Mouse (Mus musculus): ENCODE data around the gene Nfatc3.
"Not testable (repeated sequence)": the region's sequence is repeated elsewhere in the genome, so short reads cannot be mapped to it uniquely, and the experiment has no call there.

Nfatc3 gene

DNA sequence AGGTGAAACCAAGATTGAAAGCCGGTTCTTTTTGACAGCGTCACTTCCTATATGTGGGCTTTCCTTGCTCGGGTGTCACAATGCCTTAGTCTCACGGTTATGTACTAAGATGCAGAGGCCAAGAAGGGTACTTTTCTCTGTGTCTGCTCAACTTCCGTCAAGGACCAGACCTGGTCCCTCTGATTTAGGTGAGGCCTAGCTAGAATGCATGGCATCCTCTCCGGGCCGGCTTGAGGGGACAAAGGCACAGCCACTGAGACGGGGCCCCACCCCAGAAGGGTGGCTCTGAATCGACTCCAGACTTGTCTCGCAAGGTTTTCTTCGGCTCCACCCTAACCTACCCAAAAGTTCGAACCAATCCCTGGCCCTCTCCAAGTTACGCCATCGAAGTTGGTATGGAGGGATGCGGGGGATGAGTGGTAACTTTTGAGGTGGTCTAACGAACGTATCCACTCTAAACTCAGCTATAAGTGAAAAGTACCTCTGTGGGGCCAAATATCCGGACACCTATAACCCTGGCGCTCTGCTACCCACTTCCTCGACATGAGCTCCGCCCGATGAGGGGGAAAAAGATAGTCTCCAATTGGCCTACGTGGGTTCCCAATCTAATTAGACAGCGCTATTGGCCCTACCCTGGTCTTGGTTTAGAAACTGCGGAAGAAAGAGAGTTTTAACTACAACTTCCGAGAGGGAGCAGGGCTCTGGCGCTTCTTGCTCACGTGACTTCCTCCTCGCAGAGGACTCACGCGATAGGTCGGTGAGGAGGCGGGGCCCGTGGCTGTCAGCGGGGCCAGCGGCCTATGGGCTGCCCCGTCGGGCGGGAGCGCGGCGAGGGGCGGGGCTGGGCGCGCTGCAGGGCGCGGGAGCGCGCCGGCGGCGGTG is at the start of gene Nfatc3:
Gene Nfatc3 (plus strand): TSS at position 110 of the 882 bp plus-strand sequence.
- DNase-seq (ENCODE audit: low read depth, low spot score): peak; percentile 97

DNA sequence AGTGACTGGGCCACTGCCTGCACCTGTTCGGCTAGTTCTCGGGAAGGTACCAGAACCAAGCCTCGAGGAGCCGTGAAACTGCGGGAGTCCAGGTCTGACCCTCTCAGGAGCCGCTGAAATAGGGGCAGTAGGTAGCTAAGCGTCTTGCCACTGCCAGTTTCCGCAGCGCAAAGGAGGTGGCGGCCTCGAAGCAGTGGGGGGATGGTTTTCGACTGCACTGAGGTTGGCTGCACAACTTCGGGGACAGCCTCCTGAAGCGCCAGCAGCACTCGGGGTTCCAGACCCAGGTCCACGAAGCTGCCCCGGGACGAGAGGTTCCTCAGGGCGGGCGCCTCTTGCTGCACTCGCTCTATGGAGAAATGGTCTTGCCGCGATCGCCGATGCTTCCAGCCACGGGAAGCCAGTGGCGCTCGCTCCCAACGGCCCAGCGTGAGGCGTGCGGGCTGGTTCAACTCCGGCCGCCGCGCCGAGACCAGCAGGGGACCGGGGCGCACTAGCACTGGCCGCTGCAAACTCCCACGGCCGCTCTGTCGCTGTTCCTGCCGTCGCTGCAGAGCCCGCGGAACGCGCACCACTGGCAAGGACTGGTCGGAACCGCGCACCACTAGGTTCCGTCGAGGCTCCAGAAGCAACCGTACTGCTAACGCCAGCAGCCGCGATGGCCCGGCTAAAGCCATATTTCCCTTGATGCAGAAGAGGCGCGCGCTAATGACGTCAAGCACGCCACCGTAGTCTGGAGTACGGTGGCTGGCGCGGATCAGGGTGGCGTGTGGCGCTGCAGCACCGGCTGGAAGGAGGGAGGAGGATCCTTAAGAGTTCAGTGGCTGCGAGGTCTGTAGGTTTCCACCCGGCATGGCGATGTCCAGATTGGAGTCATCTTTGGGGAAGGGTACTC is 47.6 kb upstream of the Nfatc3 start:
- peak; percentile 94 for DNase-seq (ENCODE audit: low read depth, low spot score)

DNA sequence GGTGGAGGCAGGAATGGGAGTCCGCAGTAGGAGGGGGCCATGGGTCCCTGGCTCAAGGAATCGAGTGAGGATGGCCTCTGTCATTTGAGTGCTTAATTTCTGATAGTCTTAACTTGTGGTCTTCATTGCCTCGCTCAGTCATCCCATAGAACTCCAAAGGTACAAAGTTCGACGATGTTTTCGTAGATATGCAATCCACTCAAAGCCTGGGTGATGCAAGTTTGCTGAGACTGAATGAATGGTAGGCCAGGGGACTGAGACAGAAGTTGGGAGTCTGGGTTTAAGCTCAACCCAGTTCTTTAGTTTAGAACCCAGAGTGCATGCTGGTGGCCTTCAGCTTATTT is 47.0 kb upstream of the Nfatc3 start, which contains the start of gene Ddx28:
Gene Ddx28 (minus strand): TSS at position 240 of the 344 bp plus-strand sequence.
- no peak for DNase-seq (ENCODE audit: low read depth, low spot score)

DNA sequence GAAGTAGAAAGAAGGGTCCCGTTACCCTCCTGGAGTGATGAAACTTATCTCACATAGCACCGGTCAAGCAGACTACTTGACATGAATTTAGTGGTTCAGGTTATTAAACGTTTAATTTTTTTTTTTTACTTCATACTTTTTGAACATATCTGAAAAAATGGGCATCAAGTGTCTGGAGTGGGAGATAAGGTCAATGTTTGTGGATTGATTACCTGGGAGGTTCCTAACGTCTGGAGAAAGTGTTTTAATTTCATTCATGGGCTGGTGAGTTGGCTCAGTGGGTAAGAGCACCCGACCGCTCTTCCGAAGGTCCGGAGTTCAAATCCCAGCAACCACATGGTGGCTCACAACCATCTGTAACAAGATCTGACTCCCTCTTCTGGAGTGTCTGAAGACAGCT is 46.4 kb upstream of the Nfatc3 start:
- not testable (repeated sequence) for DNase-seq (ENCODE audit: low read depth, low spot score)

DNA sequence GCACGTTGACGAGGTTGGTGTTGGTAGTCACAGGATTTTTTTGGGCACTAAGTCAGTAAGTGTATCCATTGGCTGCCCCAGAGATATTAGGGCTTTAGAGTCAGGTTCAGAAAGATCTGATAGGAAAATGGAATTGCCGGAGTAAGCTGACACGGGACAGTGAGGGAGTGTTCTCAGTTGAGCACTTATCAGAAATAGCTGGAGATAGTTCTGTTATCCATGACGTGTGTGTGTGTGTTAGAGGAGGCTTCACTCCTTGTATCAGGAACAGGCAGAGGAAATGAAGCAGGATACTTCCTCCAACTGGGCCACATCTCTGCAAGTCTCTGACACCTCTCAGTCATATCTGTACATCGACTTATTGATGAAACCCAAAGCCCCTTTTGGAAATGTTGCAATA is 42.4 kb upstream of the Nfatc3 start:
- DNase-seq (ENCODE audit: low read depth, low spot score): no peak

DNA sequence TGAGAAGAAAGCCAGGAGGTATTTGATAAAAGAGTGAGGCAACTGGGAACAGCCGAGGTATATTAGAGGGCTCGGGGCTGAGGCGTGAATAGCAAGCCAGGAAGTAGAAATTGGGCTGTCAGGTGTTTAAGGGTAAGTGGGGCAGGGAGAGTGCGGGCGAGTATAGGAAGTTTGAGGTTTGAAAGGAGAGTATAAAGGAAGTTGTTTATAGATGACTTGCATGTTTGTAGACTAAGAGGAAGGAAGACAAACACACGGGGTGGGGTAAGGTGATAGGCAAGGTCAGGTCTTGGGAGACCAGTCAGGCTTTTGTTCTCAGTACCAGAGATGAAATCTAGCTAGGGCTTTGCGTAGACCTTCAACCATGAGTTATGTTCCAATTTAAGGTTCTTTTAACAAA is 41.5 kb upstream of the Nfatc3 start:
- no peak for DNase-seq (ENCODE audit: low read depth, low spot score)

DNA sequence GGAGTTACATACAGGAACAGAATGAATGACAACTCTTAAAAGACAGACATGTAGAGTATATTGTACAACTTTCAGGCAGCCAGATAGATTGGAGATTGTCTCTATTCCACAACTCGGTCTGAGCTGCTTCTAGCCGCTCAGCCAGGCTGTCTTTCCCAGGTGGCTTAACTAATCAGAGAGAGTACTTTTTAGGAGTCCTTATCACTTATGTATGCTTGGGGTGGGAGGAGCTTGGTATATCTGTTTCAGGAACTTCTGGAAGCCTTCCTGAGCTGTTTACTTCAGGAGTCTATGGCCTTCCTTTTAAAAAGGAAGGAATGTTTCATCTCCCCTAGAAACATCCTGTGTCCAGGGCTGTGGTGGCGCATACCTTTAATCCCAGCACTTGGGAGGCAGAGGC is 40.6 kb upstream of the Nfatc3 start:
- DNase-seq (ENCODE audit: low read depth, low spot score): no peak

DNA sequence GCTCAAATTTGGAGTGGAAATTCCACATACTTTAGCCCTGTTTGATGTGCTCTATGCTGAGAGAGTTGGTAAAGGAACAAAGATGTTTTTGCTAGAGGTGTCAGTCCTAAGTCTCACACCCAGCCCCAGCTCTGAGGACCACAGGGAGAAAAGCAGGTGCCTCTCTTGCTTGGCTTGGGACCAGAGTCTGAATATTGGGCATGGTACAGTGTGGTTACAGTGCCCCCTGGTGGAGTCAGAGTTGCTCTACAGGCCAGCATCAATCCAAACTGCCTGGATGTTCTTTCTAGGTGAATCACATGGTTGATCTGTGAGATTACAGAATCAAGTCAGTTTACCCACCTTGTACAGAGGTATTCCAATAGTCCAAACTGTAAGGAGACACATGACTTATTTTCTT is 36.2 kb upstream of the Nfatc3 start:
- DNase-seq (ENCODE audit: low read depth, low spot score): peak; percentile 79

DNA sequence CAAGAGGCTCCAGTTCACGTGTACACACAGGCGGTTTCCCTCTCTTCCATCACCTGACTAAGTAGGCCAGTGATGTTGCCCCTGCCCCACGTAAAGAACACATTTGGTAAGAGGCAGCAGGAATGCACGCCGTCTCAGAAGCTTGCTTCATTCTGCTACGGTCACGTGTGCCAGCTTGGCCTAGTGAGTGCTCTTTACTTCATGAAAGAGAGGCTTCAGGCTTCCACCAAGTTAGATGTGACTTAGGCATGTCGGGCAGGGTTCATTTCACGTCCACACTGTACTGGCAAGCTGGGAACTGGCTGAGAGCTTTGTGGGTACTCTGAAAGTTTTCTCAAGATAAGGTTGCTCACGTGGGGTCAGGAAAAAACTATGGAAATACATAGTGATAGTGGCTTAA is 19.9 kb upstream of the Nfatc3 start:
- DNase-seq (ENCODE audit: low read depth, low spot score): no peak

DNA sequence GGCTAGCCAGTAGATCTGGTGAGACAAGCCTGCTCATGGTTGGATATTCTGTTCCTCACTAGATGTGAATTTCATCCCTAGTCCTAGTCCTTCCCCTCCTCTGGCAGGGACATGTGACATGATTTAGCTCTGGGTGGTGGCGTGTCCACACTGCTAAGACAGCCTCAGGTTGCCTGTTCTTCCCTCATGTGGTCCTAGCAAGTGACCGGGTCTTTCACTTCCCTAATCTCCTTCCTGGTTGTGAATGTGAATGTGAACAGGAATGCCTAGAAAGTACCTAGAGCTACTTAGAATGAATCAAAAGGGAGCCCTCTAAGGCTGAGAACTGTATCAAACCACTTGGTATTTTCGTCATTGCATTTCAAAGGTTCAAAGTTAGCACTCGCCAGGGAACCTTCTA is 19.0 kb upstream of the Nfatc3 start:
- no peak for DNase-seq (ENCODE audit: low read depth, low spot score)

DNA sequence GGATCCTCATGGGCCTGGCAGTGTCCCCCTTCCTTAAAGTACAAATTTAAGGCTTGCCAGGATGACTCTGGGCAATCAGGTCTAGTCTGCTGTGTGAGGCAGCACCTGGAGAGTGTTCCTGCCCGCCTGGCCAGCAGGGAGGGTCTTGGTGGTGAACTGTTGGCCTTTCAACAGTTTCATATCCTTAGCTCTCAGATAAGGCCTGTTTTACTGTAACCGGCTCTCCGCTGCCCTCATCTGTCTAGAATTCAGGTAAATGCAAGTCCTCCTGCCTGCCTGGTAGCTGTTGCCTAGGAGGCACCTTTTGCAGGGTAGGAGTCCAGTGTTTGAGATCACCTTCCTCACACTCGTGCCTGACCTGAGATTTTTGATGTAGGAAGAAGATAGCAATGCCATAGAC is 18.4 kb upstream of the Nfatc3 start:
- no peak for DNase-seq (ENCODE audit: low read depth, low spot score)

DNA sequence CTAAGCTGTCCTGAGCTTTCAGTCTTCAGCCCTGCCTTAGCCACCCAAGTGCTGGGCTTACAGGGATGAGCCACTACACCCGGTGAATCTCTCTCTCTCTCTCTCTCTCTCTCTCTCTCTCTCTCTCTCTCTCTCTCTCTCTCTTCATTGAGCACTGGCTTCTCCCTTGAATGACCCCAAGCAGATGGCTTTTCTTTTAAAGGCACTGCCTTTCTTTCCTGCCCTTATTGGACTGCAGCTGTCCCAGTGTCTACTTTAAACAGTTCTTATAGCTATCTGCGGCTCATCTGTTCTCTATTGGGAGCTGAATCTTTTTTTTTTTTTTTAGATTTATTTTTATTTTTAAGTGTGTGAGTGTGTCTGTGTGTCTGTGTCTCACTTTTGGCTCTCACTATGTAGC is 15.6 kb upstream of the Nfatc3 start:
- DNase-seq (ENCODE audit: low read depth, low spot score): no peak

DNA sequence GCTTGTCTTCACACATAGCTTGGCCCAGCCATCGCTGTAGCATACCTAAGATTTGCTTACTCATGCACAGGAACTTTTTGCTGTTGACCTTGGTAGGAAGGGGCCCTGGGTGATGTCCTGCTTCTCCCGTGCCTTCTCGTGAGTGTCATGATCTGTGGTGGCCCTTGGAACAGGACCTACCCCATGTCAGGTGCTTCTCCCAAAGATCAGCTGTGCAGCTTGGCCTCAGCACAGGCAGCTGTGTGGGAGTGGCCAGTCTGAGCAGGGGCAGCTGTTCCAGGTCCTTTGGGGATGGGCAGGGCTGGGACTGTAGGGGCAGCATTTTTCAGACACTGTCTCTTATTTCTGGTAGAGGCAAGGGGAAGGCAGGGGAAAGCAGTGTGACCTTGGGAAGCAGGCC is 14.5 kb upstream of the Nfatc3 start:
- DNase-seq (ENCODE audit: low read depth, low spot score): peak; percentile 27

DNA sequence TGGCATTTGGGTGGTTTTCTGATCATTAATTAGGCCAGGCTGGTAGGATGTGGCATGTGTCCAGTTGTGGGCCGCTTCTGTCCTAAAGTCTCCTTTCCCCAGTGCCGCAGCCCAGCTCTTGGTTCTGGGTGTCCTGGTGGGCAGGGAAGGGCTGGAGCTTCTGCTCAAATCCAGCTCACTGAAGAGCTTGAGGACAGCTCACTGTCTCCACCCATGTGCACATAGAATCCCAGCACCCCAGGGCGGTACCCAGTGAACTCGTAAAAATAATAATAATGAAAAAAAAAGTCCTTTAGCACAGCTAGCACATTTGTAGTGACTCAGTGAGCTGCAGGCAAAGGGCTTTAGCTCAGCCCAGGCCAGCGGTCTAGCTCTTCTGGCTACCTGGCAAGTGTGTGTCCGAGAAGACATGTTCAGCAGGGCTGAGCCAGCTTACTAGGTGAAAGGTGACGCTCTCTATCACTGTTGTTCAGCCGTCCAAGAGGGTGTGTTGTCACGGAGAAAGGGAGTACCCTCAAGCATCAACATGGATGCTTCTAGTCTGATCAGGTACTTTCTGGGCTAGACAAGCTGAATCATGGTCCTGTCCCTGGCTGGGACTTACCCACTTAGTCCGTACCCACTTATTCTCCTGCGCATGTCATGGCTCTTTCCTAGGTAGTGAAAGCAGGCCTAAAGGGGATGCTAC is 11.6 kb upstream of the Nfatc3 start:
- no peak for DNase-seq (ENCODE audit: low read depth, low spot score)

DNA sequence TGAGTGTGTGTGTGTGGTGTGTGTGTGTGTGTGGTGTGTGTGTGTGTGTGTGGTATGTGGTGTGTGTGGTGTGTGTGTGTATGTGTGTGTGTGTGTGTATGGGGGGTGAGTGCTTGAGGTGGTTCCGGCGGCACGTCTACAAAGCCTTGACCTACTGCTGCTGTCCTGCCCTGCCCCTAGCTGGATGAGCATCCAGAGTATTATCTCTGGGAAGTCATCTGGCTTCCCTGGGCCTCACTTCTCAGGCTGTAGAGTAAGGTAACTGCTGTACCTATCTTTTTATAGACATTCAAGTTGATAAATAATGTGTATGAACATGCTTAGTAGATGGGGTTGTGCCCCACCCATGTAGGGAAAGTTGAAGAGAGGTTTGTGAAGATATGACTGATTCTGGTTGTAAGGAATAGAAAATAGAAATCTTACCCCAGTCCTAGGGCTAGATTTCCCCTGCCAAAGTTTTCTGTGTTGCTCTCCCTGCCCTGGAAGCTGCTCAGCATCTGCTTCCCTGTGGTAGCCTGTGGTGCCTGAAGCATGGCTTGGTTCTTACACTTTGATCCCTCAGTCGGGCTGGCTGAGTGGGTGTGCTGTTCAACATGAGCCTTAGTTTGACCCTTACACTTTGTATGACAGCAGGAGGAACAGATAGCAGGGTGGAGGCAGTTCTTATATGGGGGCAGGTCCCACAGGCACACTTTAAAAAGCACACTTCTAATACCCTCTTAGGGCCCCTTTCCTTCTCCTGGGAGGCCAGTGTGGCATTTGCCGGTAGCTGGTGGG is 10.6 kb upstream of the Nfatc3 start:
- no peak for DNase-seq (ENCODE audit: low read depth, low spot score)

DNA sequence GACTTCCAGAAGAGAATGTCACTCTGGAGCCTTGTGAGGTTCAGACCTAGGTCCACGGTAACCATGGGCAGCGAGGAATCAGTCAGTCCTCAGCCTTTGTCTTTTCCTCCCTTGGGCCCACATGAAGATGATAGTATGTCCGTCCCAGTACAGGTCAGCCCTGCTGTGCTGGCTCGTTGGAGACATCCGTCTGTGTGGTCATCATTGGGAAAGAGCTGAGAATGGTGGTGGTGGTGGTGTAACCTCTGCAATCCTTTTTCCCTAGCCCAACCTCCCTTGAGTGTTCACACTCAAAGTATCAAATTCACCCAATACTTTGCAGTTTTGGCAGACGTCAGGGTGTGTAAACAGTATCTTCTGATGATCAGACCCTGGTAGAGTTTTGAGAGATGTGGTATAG is 8.8 kb upstream of the Nfatc3 start:
- no peak for DNase-seq (ENCODE audit: low read depth, low spot score)

DNA sequence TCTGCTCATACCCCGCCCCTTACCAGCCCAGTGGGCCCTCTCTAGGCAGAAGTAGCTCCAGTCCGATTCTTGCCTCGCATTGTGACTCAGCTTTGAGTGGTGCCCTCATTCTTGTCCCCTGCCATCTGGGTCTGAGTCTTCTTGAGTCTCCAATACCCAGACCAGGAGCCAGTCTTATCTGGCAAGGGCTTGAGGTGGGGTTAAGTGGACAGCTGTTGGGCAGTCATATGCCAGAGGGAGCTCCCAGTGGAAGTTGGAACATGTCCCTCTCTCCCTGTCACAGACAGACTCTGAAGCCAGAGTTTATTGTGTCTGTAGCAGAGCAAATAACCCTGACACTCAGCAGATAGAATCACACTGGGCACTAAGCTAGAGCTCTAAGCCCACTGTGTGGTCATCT is 7.6 kb upstream of the Nfatc3 start:
- no peak for DNase-seq (ENCODE audit: low read depth, low spot score)

DNA sequence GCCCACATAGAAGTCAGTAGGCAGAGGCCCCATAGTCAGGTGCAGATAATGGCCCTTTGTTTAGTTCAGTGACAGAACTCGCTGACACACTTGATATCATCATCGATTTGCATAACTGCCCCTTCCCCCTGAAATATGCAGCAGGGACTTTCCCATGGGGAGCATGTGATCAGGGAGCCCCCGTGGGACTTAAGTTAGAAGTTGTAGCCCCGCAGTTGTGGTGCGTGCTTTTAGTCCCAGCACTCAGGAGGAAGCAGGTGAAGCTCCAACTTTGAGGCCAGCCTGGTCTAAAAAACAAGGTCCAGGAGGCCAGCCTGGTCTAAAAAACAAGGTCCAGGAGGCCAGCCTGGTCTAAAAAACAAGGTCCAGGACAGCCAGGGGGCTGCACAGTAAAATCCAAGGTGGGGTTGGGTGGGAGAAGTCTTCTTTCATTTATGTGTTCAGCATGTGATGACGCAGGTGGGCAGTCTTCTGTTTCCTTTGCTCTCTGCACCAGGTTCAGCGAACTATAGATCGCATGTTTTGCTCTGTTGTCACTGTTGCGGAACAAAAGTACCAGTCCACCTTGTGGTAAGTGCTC is 6.0 kb upstream of the Nfatc3 start:
- no peak for DNase-seq (ENCODE audit: low read depth, low spot score)

DNA sequence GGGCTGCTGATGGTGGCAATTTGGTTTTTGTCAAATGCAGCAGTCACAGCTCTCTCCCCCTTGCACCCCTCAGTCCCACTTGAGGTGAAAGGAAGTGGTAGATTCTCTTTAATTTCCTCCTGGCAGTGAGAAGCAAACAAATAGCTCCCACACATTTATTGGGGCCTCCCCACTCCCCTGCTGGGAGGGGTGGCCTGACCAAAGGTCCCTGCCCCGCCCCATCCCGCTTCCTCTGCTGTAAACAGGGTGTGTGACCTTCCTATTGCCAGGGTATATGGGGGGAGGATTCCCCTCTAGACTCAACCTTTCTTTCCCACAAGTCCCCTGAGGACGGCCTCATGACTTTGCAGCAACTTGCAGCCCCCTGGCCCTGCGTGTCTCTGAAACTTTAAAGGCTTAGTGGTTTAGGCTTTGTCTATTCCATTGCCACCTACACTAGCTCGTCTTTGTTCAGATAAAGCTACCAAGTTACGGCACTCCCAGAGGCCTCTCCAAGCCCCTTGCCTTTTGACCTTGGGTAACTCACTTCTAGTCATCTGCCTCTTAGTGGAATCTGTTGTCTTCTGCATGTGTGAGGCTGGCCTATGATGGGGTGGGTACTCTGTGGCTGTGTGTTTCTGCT is 4.3 kb upstream of the Nfatc3 start:
- DNase-seq (ENCODE audit: low read depth, low spot score): no peak

DNA sequence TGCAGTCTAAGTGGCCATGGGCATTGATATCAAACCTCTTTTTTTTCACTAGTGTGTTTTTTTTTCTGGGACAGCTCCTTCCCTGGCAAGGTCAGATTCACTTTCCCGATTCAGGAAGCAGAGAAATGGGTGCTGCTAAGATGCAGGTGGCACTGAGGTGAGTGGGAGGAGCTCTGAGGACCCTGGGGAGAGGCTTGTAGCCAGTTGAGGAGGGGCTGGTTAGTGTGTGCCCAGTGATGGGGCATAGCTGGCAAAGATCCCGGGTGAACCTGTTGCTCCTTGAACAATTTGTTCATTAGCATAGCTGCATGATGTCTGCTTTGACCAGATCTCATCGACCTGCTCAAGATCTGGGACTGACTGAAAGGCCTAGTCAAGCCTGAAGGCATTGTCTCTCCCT is 3.6 kb upstream of the Nfatc3 start:
- DNase-seq (ENCODE audit: low read depth, low spot score): no peak
